Mouse (Mus musculus) ovary, postnatal 36 days (tissue): ENCODE data around the gene Hspa1a.
"Not testable (repeated sequence)": the region's sequence is repeated elsewhere in the genome, so short reads cannot be mapped to it uniquely, and the experiment has no call there.

Experiments used
- DNase-seq: peaks from one replicate; pipeline ENCODE4 v3.0.0; 2022; ENCODE audit warnings: low spot score, mixed read lengths

Hspa1a gene

GRCm38 (mm10) chr17:34972069-34972749 is at the start of gene Hspa1a, which contains the start of gene Hspa1l:
Gene Hspa1a, minus strand, starts transcription at chr17:34972156.
Gene Hspa1l, plus strand, starts transcription at chr17:34972703.
- peak; percentile 80 for DNase-seq

DNA sequence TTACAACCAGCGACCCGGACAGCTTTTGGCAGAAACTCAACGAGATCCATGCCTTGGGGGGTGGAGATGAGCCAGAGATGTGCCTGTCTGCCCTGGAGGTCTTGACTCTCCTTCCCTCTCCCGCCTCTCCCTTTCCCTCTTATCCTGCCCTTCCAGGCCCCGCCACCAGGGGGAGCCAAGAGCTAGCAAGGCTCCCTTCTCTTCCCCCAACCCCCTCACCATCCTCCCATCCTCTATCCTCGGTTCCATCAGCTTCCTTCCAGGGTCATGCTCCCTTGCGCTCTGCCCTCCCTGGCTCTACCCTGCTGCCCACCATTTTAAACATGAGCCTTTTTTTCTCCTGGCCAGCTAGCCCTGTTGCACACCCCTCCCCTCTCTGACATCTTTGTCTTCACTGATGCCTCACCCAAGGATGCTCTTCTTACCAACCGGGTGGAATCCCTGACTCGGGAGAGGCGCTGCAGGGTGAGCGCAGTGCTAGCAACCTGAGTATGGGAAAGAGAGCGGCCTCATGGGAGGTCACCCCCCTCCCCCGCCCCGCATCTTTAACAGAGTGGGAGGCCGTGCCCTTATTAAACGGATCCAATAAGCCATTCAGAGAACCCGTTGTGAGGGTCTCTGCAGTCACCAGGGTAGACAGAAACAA is 49.3 kb upstream of the Hspa1a start:
- peak; percentile 87 for DNase-seq

DNA sequence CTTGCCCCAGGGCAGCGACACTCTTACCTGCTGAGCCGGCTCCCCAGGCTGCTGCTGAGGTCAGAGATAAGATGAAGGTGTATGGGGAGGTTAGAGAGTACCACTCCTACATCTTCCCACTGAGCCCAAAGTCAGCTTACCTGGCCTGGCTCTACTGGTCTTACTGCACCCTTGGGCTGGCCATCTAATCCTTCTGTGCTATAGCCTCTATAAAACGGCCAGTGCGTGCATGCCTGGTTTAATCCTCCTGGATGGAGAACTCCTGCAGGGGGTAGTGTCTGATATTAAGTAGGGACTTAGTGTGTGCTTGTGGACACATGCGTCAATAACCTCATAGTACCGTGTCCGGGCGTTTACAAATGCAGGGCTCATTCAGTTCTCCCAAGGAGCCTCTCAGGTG is 48.6 kb upstream of the Hspa1a start:
- DNase-seq, result no peak

- DNase-seq, result no peak
Measured at GRCm38 (mm10) chr17:35019894-35020293, 47.9 kb upstream of the Hspa1a start.

GRCm38 (mm10) chr17:35018171-35018570 is 46.2 kb upstream of the Hspa1a start:
- DNase-seq, result no peak

DNA sequence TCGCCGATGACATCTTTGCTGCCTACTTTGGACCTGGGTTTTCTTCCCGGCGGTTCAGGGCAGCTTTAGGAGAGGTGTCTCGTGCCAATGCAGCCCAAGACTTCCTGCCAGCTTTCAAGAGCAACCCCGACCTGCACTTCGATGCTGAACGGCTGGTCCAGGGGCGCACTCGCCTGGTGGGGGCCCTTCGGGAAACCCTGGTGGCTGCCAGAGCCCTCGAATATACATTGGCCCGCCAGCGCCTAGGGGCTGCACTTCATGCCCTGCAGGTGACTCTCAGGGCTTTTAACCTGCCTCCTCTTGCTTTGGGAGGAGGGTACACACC is 45.7 kb upstream of the Hspa1a start:
- DNase-seq, result no peak

GRCm38 (mm10) chr17:35016791-35017705 is 45.1 kb upstream of the Hspa1a start:
- no peak for DNase-seq

DNA sequence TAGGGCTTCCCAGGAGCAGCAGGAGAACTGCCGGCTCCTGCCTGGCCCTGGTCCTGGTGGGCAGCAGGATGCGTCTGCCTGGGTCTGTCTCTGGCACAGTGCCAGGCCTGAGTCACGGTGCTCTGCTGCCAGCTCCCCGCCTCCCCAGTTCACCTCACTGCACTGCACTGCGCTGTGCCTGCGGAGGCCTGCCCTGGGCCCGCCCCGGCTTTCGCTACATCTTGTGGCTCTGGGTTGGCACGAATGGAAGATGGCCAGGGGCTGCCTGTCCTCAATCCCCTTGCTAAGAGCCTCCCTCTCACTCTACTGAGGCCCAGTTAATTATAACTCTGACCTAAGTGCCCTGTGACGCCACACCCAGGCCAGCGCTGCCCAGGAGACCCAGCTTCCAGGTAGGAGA is 44.4 kb upstream of the Hspa1a start, which contains the start of gene Vwa7:
TSS of gene Vwa7 (plus strand) at position 204 of the 400 bp plus-strand sequence.
- DNase-seq, result no peak

DNA sequence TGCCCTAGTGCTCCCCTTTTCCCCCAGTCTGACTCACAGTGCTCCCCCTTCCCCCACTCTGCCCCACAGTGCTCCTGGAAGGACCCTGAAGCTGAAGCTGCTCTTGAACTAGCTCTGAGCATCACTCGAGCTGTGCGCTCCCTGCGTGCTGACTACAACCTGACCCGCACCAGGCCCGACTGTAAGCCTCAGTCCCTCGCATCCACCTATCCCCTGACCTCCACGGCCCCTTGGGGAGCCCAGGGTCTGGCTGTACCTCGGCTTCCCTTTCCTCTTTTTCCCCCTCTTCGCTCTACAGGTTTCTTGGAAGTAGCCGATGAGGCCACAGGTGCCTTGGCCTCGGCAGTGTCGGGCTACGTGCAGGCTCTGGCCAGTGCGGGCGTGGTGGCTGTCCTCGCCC is 43.3 kb upstream of the Hspa1a start:
- no peak for DNase-seq

DNA sequence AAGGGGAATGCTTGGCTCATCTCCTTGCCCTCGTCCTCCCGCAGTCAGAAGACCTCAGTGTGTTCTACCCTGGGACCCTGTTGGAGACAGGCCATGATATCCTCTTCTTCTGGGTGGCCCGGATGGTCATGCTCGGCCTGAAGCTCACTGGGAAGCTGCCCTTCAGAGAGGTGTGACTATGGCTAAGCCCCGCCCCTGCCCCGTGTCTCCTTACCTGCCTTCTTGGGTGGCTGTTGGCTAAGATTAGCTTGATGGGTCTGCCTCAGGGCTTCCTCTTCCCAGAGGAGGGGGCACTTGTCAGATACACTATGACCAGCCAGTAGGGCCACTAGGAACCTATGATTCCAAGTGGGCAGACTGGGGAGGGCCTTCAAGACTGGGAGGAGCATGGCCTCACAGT is 41.3 kb upstream of the Hspa1a start:
- DNase-seq, result no peak

DNA sequence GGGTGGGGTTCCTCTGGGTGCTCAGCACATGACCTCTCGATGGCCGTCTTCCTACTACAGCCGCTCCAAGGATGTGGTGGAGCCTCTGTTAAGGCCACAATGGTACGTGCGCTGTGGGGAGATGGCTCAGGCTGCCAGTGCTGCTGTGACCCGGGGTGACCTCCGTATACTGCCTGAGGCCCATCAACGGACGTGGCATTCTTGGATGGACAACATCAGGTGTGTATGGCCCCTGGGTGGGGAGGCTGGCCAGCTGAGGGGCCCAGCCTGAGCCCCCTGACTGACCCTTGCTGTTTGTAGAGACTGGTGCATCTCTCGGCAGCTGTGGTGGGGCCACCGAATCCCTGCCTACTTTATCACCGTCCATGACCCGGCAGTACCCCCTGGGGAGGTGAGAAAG is 40.5 kb upstream of the Hspa1a start:
- DNase-seq, result no peak

DNA sequence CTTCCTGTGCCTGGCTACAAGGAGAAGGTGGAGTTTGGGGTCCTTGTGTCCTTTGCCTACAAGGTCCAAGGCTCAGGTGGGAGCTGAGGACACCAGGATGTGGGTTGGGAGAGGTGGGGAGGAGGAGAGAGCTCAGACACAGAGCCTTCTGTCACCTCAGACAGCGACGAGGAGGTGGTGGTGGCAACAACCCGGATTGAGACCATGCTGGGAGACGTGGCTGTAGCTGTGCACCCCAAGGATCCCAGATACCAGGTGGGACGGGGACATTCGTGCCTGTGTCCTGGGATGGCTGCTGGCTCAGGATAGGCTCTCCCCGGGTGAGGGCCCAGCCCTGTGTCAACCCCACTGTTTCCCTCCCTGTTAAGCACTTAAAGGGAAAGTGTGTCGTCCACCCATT is 39.5 kb upstream of the Hspa1a start:
- no peak for DNase-seq

DNA sequence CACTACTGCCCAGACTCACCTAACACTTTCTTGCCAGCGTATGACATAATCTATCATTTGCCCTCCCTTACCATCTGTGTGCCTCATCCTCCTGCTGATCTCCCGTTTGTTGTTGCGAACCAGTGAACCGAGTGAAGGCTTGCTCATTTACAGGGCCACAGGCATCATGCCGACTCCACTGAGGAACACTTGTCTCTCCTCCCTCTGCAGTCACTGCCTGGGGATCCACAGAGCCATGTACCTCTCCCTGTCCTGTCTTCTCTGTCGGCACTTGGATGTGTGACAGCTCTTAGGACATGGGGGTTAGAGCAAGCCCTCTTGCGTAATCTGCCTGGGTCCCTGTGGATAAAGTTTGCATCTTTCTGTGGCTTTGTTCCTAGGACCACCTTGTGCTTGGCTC is 37.6 kb upstream of the Hspa1a start:
- DNase-seq, result no peak

- no peak for DNase-seq
Measured at GRCm38 (mm10) chr17:35007387-35007991, 35.5 kb upstream of the Hspa1a start.

- not testable (repeated sequence) for DNase-seq
Measured at GRCm38 (mm10) chr17:35005902-35006301, 33.9 kb upstream of the Hspa1a start.

GRCm38 (mm10) chr17:35005158-35005557 is 33.2 kb upstream of the Hspa1a start:
- no peak for DNase-seq

- DNase-seq, result no peak
Measured at GRCm38 (mm10) chr17:35004075-35004717, 32.2 kb upstream of the Hspa1a start.

GRCm38 (mm10) chr17:35003022-35003838 is 31.3 kb upstream of the Hspa1a start:
- DNase-seq, result no peak

- DNase-seq, result no peak
Measured at GRCm38 (mm10) chr17:35002153-35002865, 30.4 kb upstream of the Hspa1a start.

- no peak for DNase-seq
Measured at GRCm38 (mm10) chr17:35001452-35002152, 29.6 kb upstream of the Hspa1a start.
